Mouse (Mus musculus): Measurements from ENCODE around the gene Phactr4. TPM values are rescaled to one million over a fixed set of nuclear protein-coding genes. Genes with fewer than 3 reads are reported as not detected.

Gene Phactr4
- 24.5 and 29.1 TPM in 2 replicates for polyA plus RNA-seq (2014; fragmentation: Nextera tagmentation; extraction: Ambion mirVana)

GRCm38 (mm10) chr4:132421923-132422782, at the start of gene Phactr4:
Gene Phactr4 (minus strand): TSS chr4:132422489.
- peak within 1 kb of the TSS; percentile 73 for H3K9ac ChIP-seq (ENCODE audit: low read depth, low read length)
- no peaks in the 10 kb centered on the region for H3K36me3 ChIP-seq (ENCODE audit: control insufficient read depth, insufficient read depth, low read length)
- H3K9me3 ChIP-seq (replicated peaks; ENCODE audit: control insufficient read depth, low read length) = no peaks in the 10 kb centered on the region
- peak within 1 kb of the TSS; percentile 97 for H3K27ac ChIP-seq (ENCODE audit: low read depth, low read length)
- peaks cover 14% of the 10 kb centered on the region for H3K4me1 ChIP-seq (ENCODE audit: control insufficient read depth, insufficient read depth, low read length)
- ATAC-seq (replicated peaks; ENCODE audit: insufficient number of reproducible peaks, low FRiP score, low TSS enrichment) = peak; percentile 98
- peak within 1 kb of the TSS; percentile 66 for H3K4me3 ChIP-seq (ENCODE audit: low read depth, low read length)
- peak within 1 kb of the TSS; percentile 75 for H3K4me2 ChIP-seq
- H3K27me3 ChIP-seq (ENCODE audit: control insufficient read depth, insufficient read depth, low read length) = no peaks in the 10 kb centered on the region
- under 1% methylated on average over 72 of the region's 73 CpGs for WGBS (ENCODE audit: insufficient replicate concordance)

- H3K27me3 ChIP-seq (ENCODE audit: control insufficient read depth, insufficient read depth, low read length) = no peaks in the 10 kb centered on the region
- H3K4me3 ChIP-seq (ENCODE audit: low read depth, low read length) = no peak overlapping the region
- no peaks in the 10 kb centered on the region for H3K9me3 ChIP-seq (replicated peaks; ENCODE audit: control insufficient read depth, low read length)
- H3K4me1 ChIP-seq (ENCODE audit: control insufficient read depth, insufficient read depth, low read length) = no peaks in the 10 kb centered on the region
- WGBS (ENCODE audit: insufficient replicate concordance) = 12% methylated on average over 3 of the region's 3 CpGs
- H3K4me2 ChIP-seq = no peak overlapping the region
- H3K27ac ChIP-seq (ENCODE audit: low read depth, low read length) = no peak overlapping the region
- H3K9ac ChIP-seq (ENCODE audit: low read depth, low read length) = no peak overlapping the region
- H3K36me3 ChIP-seq (ENCODE audit: control insufficient read depth, insufficient read depth, low read length) = no peaks in the 10 kb centered on the region
- no peak for ATAC-seq (replicated peaks; ENCODE audit: insufficient number of reproducible peaks, low FRiP score, low TSS enrichment)
Measured at GRCm38 (mm10) chr4:132469873-132470272, 47.6 kb upstream of the Phactr4 start.

GRCm38 (mm10) chr4:132464255-132464613, 41.9 kb upstream of the Phactr4 start:
- no peaks in the 10 kb centered on the region for H3K27me3 ChIP-seq (ENCODE audit: control insufficient read depth, insufficient read depth, low read length)
- 0 out of 2 replicates have a peak overlapping the region, but pooled peaks have one; percentile 39 for H3K9ac ChIP-seq (ENCODE audit: low read depth, low read length)
- ATAC-seq (replicated peaks; ENCODE audit: insufficient number of reproducible peaks, low FRiP score, low TSS enrichment) = no peak
- no peaks in the 10 kb centered on the region for H3K9me3 ChIP-seq (replicated peaks; ENCODE audit: control insufficient read depth, low read length)
- H3K36me3 ChIP-seq (ENCODE audit: control insufficient read depth, insufficient read depth, low read length) = peaks cover 11% of the 10 kb centered on the region
- WGBS (ENCODE audit: insufficient replicate concordance) = 0% methylated on average over 5 of the region's 5 CpGs
- H3K4me1 ChIP-seq (ENCODE audit: control insufficient read depth, insufficient read depth, low read length) = peaks cover 8% of the 10 kb centered on the region
- peak overlapping the region; percentile 94 for H3K4me2 ChIP-seq
- H3K27ac ChIP-seq (ENCODE audit: low read depth, low read length) = no peak overlapping the region
- H3K4me3 ChIP-seq (ENCODE audit: low read depth, low read length) = peak overlapping the region; percentile 84

GRCm38 (mm10) chr4:132463430-132464254, 41.4 kb upstream of the Phactr4 start, which contains the start of gene Med18:
Gene Med18 (minus strand): TSS chr4:132463921.
- Histone ChIP-seq H3K9ac (ENCODE audit: low read depth, low read length) (peak within 1 kb of the TSS; percentile 86), H3K27me3 (ENCODE audit: control insufficient read depth, insufficient read depth, low read length) (no peaks in the 10 kb centered on the region), H3K36me3 (ENCODE audit: control insufficient read depth, insufficient read depth, low read length) (peaks cover 12% of the 10 kb centered on the region), H3K4me3 (ENCODE audit: low read depth, low read length) (peak within 1 kb of the TSS; percentile 84), H3K9me3 (replicated peaks; ENCODE audit: control insufficient read depth, low read length) (no peaks in the 10 kb centered on the region), H3K4me2 (peak within 1 kb of the TSS; percentile 94), H3K4me1 (ENCODE audit: control insufficient read depth, insufficient read depth, low read length) (peaks cover 8% of the 10 kb centered on the region), H3K27ac (ENCODE audit: low read depth, low read length) (peak within 1 kb of the TSS; percentile 36; the same call in 1 of the 2 replicates)
- ATAC-seq (replicated peaks; ENCODE audit: insufficient number of reproducible peaks, low FRiP score, low TSS enrichment) = peak; percentile 85
- WGBS (ENCODE audit: insufficient replicate concordance) = under 1% methylated on average over 44 of the region's 44 CpGs

- Histone ChIP-seq H3K27ac (ENCODE audit: low read depth, low read length) (no peak overlapping the region; the same call in 1 of the 2 replicates), H3K9ac (ENCODE audit: low read depth, low read length) (peak overlapping the region; percentile 86), H3K4me3 (ENCODE audit: low read depth, low read length) (peak overlapping the region; percentile 84), H3K27me3 (ENCODE audit: control insufficient read depth, insufficient read depth, low read length) (no peaks in the 10 kb centered on the region), H3K4me1 (ENCODE audit: control insufficient read depth, insufficient read depth, low read length) (peaks cover 8% of the 10 kb centered on the region), H3K36me3 (ENCODE audit: control insufficient read depth, insufficient read depth, low read length) (peaks cover 12% of the 10 kb centered on the region), H3K4me2 (peak overlapping the region; percentile 94), H3K9me3 (replicated peaks; ENCODE audit: control insufficient read depth, low read length) (no peaks in the 10 kb centered on the region)
- 12% methylated on average over 11 of the region's 11 CpGs for WGBS (ENCODE audit: insufficient replicate concordance)
- ATAC-seq (replicated peaks; ENCODE audit: insufficient number of reproducible peaks, low FRiP score, low TSS enrichment) = no peak
Measured at GRCm38 (mm10) chr4:132462836-132463235, 40.5 kb upstream of the Phactr4 start.

GRCm38 (mm10) chr4:132460225-132460624, 37.9 kb upstream of the Phactr4 start:
- H3K9ac ChIP-seq (ENCODE audit: low read depth, low read length) = no peak overlapping the region
- no peak overlapping the region for H3K4me2 ChIP-seq

GRCm38 (mm10) chr4:132455561-132455960, 33.3 kb upstream of the Phactr4 start:
- Histone ChIP-seq H3K4me1 (ENCODE audit: control insufficient read depth, insufficient read depth, low read length) (no peaks in the 10 kb centered on the region), H3K27ac (ENCODE audit: low read depth, low read length) (no peak overlapping the region), H3K4me3 (ENCODE audit: low read depth, low read length) (no peak overlapping the region), H3K27me3 (ENCODE audit: control insufficient read depth, insufficient read depth, low read length) (no peaks in the 10 kb centered on the region), H3K4me2 (no peak overlapping the region), H3K9ac (ENCODE audit: low read depth, low read length) (no peak overlapping the region), H3K9me3 (replicated peaks; ENCODE audit: control insufficient read depth, low read length) (no peaks in the 10 kb centered on the region), H3K36me3 (ENCODE audit: control insufficient read depth, insufficient read depth, low read length) (peaks cover 8% of the 10 kb centered on the region)
- 91% methylated on average over 6 of the region's 6 CpGs for WGBS (ENCODE audit: insufficient replicate concordance)
- ATAC-seq (replicated peaks; ENCODE audit: insufficient number of reproducible peaks, low FRiP score, low TSS enrichment) = no peak

More at GRCm38 (mm10) chr4:132460225-132460624, 37.9 kb upstream of the Phactr4 start:
- H3K9me3 ChIP-seq (replicated peaks; ENCODE audit: control insufficient read depth, low read length) = no peaks in the 10 kb centered on the region
- H3K4me1 ChIP-seq (ENCODE audit: control insufficient read depth, insufficient read depth, low read length) = peaks cover 8% of the 10 kb centered on the region
- no peak overlapping the region for H3K4me3 ChIP-seq (ENCODE audit: low read depth, low read length)
- peaks cover 12% of the 10 kb centered on the region for H3K36me3 ChIP-seq (ENCODE audit: control insufficient read depth, insufficient read depth, low read length)
- WGBS (ENCODE audit: insufficient replicate concordance) = 87% methylated on average over 8 of the region's 8 CpGs
- no peaks in the 10 kb centered on the region for H3K27me3 ChIP-seq (ENCODE audit: control insufficient read depth, insufficient read depth, low read length)
- no peak overlapping the region for H3K27ac ChIP-seq (ENCODE audit: low read depth, low read length)
- no peak for ATAC-seq (replicated peaks; ENCODE audit: insufficient number of reproducible peaks, low FRiP score, low TSS enrichment)

- H3K4me2 ChIP-seq = no peak overlapping the region
- H3K36me3 ChIP-seq (ENCODE audit: control insufficient read depth, insufficient read depth, low read length) = peaks cover 8% of the 10 kb centered on the region
- no peaks in the 10 kb centered on the region for H3K4me1 ChIP-seq (ENCODE audit: control insufficient read depth, insufficient read depth, low read length)
- 78% methylated on average over 3 of the region's 3 CpGs for WGBS (ENCODE audit: insufficient replicate concordance)
- H3K9me3 ChIP-seq (replicated peaks; ENCODE audit: control insufficient read depth, low read length) = no peaks in the 10 kb centered on the region
- H3K4me3 ChIP-seq (ENCODE audit: low read depth, low read length) = no peak overlapping the region
- no peak overlapping the region for H3K9ac ChIP-seq (ENCODE audit: low read depth, low read length)
- ATAC-seq (replicated peaks; ENCODE audit: insufficient number of reproducible peaks, low FRiP score, low TSS enrichment) = no peak
- no peaks in the 10 kb centered on the region for H3K27me3 ChIP-seq (ENCODE audit: control insufficient read depth, insufficient read depth, low read length)
- H3K27ac ChIP-seq (ENCODE audit: low read depth, low read length) = no peak overlapping the region
Measured at GRCm38 (mm10) chr4:132455146-132455545, 32.9 kb upstream of the Phactr4 start.
